Mouse (Mus musculus) kidney, postnatal 0 days (tissue): ENCODE measurements around the gene Erbb2. TPM values are rescaled to one million over a fixed set of nuclear protein-coding genes. Genes with fewer than 3 reads are reported as not detected.

Experiments used
- ATAC-seq: fragments of 200-750 bp; cut with Nextera tagmentation; replicated peaks from 2 replicates; pipeline ENCODE4 v1.8.0; 2017; ENCODE audit warnings: low read depth, moderate number of reproducible peaks, moderate TSS enrichment, moderate library complexity; ENCODE audit not compliant: low FRiP score
- DNase-seq: peaks from one replicate; pipeline ENCODE4 v3.0.0-alpha.2; 2016; ENCODE audit warnings: low spot score
- H3K27ac ChIP-seq: fragments of 300-500 bp; sonication (generic); 2 replicates; pipeline ENCODE4 v1.5.1; 2014; ENCODE audit warnings: mild to moderate bottlenecking
- H3K27me3 ChIP-seq: fragments of 300-500 bp; sonication (generic); 2 replicates; pipeline ENCODE4 v1.6.1; 2014; ENCODE audit warnings: low read length, mixed read lengths; ENCODE audit not compliant: insufficient read depth
- H3K36me3 ChIP-seq: fragments of 300-500 bp; sonication (generic); 2 replicates; pipeline ENCODE4 v1.6.1; 2014; ENCODE audit warnings: low read length, mixed read lengths; ENCODE audit not compliant: insufficient read depth
- H3K4me1 ChIP-seq: fragments of 300-500 bp; sonication (generic); replicated peaks from 2 replicates; pipeline ENCODE4 v1.6.1; 2014; ENCODE audit warnings: antibody characterized with exemption, low read length, mixed read lengths; ENCODE audit not compliant: insufficient read depth
- H3K4me2 ChIP-seq: fragments of 300-500 bp; sonication (generic); 2 replicates; pipeline ENCODE4 v1.6.1; 2014; ENCODE audit warnings: mild to moderate bottlenecking, low read length, moderate library complexity, mixed read lengths
- H3K4me3 ChIP-seq: fragments of 300-500 bp; sonication (generic); replicated peaks from 2 replicates; pipeline ENCODE4 v1.5.1; 2014; ENCODE audit warnings: low read depth, low read length
- H3K9ac ChIP-seq: fragments of 300-500 bp; sonication (generic); 2 replicates; pipeline ENCODE4 v1.6.1; 2014; ENCODE audit warnings: low read depth, low read length
- H3K9me3 ChIP-seq: fragments of 300-500 bp; sonication (generic); replicated peaks from 2 replicates; pipeline ENCODE4 v1.6.1; 2016; ENCODE audit warnings: low read length, inconsistent platforms, mixed read lengths
- CTCF ChIP-seq: IDR thresholded peaks from 2 replicates; pipeline ENCODE4 v1.5.1; 2016; ENCODE audit warnings: antibody characterized with exemption, low read depth, mild to moderate bottlenecking, moderate library complexity
- WGBS: fragments of 180-500 bp; shearing (Covaris S2); extraction: QIAGEN DNeasy Blood & Tissue Kit; methylation state at CpG from one replicate; pipeline ENCODE4 v1.1.7; 2014; 5-methylcytosine and 5-hydroxymethylcytosine counted together
- polyA plus RNA-seq: library from polyadenylated mRNA; unstranded; fragments of >200 nt; fragmentation: Nextera tagmentation; extraction: Ambion mirVana; gene quantifications from 2 replicates; pipeline ENCODE4 v1.2.1, GENCODE M21; 2015

Gene Erbb2
- polyA plus RNA-seq, 1 experiment from 2014 or later, result 36.1 TPM

- DNase-seq (no peak), ATAC-seq (no peak)
- Histone ChIP-seq H3K4me1 (no peaks in the 10 kb centered on the region), H3K4me3 (no peak overlapping the region), H3K9me3 (no peaks in the 10 kb centered on the region), H3K36me3 (0 out of 2 replicates have a peak, but pooled peaks cover 1% of the 10 kb centered on the region), H3K9ac (no peak overlapping the region), H3K27ac (no peak overlapping the region), H3K27me3 (no peaks in the 10 kb centered on the region), H3K4me2 (no peak overlapping the region)
- 77% methylated on average over 6 of the region's 6 CpGs for WGBS
- no peak for TF ChIP-seq CTCF
These were observed 42.9 kb upstream of the Erbb2 start for GRCm38 (mm10) chr11:98369337-98369736.

DNA sequence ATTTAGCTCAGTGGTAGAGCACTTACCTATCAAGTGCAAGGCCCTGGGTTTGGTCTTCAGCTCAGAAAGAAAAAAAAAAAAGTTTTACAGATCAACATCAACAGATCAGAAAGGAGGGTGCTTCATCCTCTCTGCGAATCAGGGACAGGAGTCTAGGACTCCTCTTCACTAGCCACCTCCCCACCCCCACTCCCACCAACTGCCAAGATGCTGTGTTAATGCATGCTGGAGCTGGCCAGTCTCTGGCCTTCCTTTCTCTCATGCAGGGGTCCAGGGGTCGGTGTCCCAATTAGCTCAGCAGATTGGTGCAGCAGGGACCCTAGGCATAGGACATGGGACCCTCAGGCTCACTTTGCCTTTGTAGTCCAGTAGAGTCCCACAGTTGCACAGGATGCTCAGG lies 41.7 kb upstream of the Erbb2 start:
- TF ChIP-seq CTCF, result no peak

GRCm38 (mm10) chr11:98371556-98372240 lies 40.6 kb upstream of the Erbb2 start:
- Histone ChIP-seq H3K4me3 (no peak overlapping the region), H3K4me2 (no peak overlapping the region), H3K36me3 (peaks cover 23% of the 10 kb centered on the region), H3K9me3 (no peaks in the 10 kb centered on the region), H3K27ac (no peak overlapping the region), H3K4me1 (no peaks in the 10 kb centered on the region), H3K9ac (no peak overlapping the region), H3K27me3 (no peaks in the 10 kb centered on the region)
- WGBS, result 54% methylated on average over 10 of the region's 10 CpGs
- TF ChIP-seq CTCF, result no peak
- DNase-seq, result no peak
- no peak for ATAC-seq

More for the DNA sequence above, 41.7 kb upstream of the Erbb2 start:
- Histone ChIP-seq H3K4me1 (no peaks in the 10 kb centered on the region), H3K9ac (no peak overlapping the region), H3K36me3 (peaks cover 13% of the 10 kb centered on the region), H3K4me3 (no peak overlapping the region), H3K4me2 (no peak overlapping the region), H3K9me3 (no peaks in the 10 kb centered on the region), H3K27me3 (no peaks in the 10 kb centered on the region), H3K27ac (no peak overlapping the region)
- WGBS, result 94% methylated on average over 2 of the region's 2 CpGs
- DNase-seq, result no peak
- no peak for ATAC-seq

DNA sequence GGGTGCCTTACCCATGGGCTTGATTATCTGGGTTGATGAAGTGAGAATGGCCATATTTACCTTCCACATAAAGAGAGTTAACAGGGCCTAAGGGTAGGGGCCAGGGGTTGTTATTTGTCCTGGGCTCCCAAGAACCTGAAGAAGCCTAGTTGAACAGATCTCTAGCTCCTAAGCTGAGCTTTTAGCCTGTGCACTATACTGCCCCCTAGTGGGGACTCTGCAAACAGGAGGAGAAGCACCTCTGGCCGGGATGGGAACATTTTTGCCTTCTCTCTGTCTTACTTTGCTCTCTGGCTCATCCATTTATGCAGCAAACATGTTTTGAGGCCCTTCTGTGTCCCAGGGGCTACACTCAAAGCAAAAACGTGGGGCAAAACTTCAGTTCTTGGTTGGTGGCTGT lies 39.9 kb upstream of the Erbb2 start:
- H3K27me3 ChIP-seq, result no peaks in the 10 kb centered on the region
- DNase-seq (peak; percentile 86), ATAC-seq (no peak)
- H3K4me1 ChIP-seq, result no peaks in the 10 kb centered on the region
- WGBS, result 5% methylated on average over 2 of the region's 2 CpGs
- TF ChIP-seq CTCF, result peak; percentile 95
- peaks cover 30% of the 10 kb centered on the region for H3K36me3 ChIP-seq
- no peak overlapping the region for H3K4me3 ChIP-seq
- no peak overlapping the region for H3K9ac ChIP-seq
- H3K4me2 ChIP-seq, result no peak overlapping the region
- no peak overlapping the region for H3K27ac ChIP-seq
- no peaks in the 10 kb centered on the region for H3K9me3 ChIP-seq

GRCm38 (mm10) chr11:98373244-98373643 lies 39.0 kb upstream of the Erbb2 start:
- no peak overlapping the region for H3K4me3 ChIP-seq
- H3K36me3 ChIP-seq, result peaks cover 39% of the 10 kb centered on the region
- 93% methylated on average over 6 of the region's 6 CpGs for WGBS
- DNase-seq (no peak), ATAC-seq (no peak)
- H3K4me2 ChIP-seq, result no peak overlapping the region
- H3K27me3 ChIP-seq, result no peaks in the 10 kb centered on the region
- no peak overlapping the region for H3K9ac ChIP-seq
- H3K4me1 ChIP-seq, result no peaks in the 10 kb centered on the region
- no peak overlapping the region for H3K27ac ChIP-seq
- H3K9me3 ChIP-seq, result no peaks in the 10 kb centered on the region
- no peak for TF ChIP-seq CTCF

DNA sequence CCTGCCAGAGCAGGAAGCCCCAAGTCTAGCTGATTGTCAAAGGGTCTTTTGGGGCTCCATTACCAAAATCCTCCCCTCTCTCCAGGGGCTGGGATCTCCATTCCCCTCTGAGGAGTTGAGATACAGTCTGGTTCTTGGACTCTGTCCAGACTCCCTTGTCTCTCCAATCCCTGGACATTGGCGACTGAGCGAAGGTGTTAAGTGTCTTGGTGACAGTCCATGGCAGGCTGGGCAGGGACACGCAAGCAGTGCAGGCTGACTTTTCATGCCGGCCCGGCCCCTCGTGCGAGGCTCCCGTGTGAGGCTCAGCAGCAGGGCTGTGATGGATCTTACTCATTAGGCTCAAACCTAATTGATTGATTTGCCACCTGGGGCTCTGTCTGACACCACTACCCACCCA lies 38.0 kb upstream of the Erbb2 start:
- TF ChIP-seq CTCF, result no peak
- Histone ChIP-seq H3K9me3 (no peaks in the 10 kb centered on the region), H3K27me3 (no peaks in the 10 kb centered on the region), H3K4me3 (no peak overlapping the region), H3K27ac (no peak overlapping the region), H3K4me1 (no peaks in the 10 kb centered on the region), H3K4me2 (no peak overlapping the region), H3K36me3 (peaks cover 49% of the 10 kb centered on the region), H3K9ac (no peak overlapping the region)
- DNase-seq (no peak), ATAC-seq (no peak)
- WGBS, result 72% methylated on average over 8 of the region's 8 CpGs

DNA sequence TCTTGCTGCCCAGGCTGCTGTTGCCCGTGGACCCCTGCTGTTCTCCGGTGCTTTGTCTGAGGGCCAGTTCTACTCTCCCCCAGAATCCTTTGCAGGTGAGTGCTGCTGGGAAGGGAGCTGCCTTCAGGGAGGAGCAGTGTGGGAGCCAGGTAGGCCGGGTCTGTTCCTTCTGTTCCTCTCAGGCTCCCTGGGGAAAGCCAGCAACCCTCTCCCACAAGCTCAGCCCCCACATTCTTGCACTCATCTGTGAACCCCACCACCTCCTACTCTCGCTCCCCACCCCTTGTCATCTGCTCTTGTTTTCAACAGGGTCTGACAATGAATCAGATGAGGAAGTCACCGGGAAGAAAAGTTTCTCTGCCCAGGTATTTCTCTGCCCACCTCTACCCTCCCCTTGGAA lies 35.5 kb upstream of the Erbb2 start:
- no peak for ATAC-seq
- Histone ChIP-seq H3K4me1 (no peaks in the 10 kb centered on the region), H3K4me3 (no peak overlapping the region), H3K9me3 (no peaks in the 10 kb centered on the region), H3K9ac (no peak overlapping the region), H3K4me2 (no peak overlapping the region), H3K27me3 (no peaks in the 10 kb centered on the region), H3K36me3 (peaks cover 55% of the 10 kb centered on the region), H3K27ac (no peak overlapping the region)
- no peak for TF ChIP-seq CTCF
- WGBS, result 77% methylated on average over 5 of the region's 5 CpGs
- DNase-seq, result no peak
